Mouse (Mus musculus) cerebellum, postnatal 14 days (tissue): ENCODE measurements at regions not wholly inside any gene's neighbourhood (a gene's known extent, or its start where the extent isn't known, plus 50 kb on each side); places are given as distances from the start of the nearest gene placed in this dataset.

Source experiments
- DNase-seq, 2 experiments: peaks; one replicate each; pipeline ENCODE4 v3.0.0; 2021; ENCODE audit warnings: mixed read lengths in 2 of 2

DNA sequence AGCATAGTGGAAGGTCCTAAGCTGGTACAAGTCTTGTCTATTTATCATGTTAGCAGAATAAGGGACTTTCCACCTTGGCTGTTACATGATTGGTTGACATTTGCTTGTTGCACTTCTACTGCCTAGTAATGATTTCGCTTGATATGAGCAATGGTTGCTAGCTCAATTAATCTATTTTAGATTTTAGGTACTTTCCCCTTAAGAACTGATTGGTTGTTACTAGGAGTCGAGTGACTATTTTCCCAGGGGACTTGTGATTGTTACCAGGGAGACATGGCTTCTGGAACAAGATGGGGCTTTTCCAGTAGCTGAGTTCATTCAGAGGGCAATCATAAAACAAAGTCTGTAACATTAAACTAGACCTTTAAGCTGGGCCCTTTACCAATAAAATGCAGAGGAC is 100.9 kb downstream of the Nup35 start:
- no peak for DNase-seq

DNA sequence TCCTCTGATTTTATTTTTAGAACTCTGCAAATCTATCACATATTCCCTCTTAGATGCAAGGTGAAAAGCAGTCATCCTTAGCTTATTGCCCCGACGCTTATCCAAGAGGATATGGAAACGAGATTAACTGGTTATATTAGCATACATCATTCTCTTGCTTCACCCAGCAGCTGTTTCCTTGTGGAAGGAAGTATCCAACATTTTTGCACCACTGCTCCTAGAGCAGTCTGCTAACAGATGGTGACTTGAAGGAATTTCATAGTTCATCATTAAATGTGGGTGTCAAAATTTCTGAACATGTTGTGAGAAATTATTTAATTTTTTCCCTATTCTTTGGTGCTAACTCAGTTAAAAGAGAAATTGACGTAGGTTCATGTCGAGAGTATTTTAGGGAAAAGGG is 107.0 kb downstream of the Nup35 start:
- no peak for DNase-seq

- peak in 1 of 2 experiments; percentile 5 for DNase-seq
These were observed 114.3 kb downstream of the Nup35 start for GRCm38 (mm10) chr2:80731324-80731723.

DNA sequence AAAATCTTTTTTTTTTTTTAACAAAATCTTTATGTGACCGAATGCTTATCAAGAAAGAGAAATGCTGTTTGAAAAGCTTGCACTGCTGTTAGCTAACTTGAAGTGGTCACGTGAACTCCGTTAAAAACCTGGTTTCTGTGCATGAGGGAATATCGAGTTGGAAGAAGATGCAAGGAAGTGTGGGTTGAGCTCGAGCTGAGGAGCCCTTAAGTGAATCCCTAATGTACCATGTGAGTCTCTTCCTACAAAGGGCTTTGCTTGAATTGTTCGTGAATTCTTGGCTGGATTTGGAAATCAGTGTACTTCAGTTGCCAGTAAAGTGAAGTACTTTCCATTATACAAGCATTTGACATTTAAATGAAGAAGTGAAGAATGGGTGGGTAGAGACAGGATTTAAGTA is 129.7 kb downstream of the Nup35 start:
- no peak for DNase-seq

DNA sequence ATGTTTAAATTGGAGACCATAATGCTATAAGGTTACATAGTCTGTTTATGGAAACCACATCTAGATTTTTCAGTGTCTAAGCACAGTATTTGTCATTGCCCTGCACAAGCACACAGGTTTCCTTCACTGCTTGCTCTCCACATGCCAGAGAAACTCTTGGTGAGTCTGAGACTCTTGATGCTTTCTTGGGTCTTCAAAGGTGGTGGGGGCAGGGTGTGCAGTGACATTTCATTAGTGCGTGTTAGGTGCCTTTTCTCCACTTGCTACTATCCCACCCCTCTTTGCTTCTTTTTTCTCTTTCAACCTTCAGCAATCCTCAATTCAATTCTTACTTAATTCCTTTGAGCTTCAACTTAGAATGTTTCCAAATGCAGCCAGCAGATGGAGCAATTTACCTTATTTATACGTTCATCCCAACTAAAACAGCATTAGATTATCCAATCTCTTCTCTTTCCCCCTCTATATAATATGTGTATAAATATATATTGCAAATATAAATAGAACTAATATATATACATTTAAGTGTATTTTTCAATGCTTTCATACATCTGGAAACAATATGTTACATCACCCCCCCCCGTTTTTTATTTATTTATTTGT is 145.1 kb downstream of the Nup35 start:
- DNase-seq, result peak; percentile 78 to 79

DNA sequence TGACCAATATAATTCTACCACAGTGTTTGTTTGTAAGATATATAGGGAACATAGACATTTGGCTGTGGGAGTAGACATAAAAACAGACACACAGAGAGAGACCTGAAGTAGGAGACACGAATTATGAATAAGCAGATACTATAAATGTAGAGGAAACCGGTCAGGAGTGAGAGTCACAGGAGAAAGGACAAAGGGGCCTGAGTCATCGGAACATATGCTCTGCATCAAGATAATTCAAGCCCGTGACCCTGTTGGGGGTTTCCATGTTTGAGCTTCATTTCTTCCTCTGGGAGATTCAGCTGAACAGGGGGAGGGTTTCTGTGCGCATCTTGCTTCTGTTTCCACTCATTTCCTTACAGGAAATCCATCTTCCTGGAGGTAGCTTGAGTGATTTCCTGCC is 154.1 kb downstream of the Nup35 start:
- DNase-seq, result peak; percentile 36 to 64

DNA sequence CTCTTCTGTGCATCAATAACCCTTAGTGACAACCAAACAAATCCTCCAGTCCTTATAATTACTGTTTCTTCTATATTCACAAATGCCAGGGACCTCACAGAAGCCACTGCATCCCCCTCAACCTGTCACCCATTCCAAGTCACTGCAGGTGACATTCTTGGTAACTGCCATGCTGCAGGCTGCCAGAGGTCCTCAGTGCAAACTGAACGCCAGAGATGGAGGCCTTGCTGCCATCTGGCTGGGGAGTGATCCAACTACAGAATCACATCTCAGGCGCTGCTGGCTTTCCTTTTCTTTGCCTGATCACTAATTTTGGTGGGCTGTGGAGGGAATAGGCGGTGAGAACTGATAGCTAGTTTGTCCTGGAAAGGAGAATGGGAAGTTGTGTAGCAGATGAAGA is 155.4 kb downstream of the Nup35 start:
- DNase-seq, result peak; percentile 85 to 88

DNA sequence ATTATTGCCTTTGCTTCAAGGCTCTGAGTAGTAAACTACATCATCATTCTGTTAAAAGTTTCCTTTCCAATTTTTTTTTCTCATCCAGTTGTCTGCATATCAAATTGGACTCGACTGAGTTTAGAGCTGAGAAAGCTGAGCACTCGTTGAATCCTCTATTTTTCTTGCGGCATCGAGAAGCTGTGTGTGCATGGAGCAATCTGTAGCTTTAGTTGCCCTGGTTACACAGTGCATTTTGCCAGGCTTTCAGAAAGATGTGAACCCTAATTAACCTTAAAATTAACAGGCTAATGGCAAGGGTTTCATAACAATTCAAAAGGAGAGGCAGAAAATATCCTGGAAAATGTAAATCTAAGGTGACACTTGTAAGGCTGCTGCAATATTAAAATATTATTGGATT is 169.3 kb downstream of the Nup35 start:
- DNase-seq, result no peak

DNA sequence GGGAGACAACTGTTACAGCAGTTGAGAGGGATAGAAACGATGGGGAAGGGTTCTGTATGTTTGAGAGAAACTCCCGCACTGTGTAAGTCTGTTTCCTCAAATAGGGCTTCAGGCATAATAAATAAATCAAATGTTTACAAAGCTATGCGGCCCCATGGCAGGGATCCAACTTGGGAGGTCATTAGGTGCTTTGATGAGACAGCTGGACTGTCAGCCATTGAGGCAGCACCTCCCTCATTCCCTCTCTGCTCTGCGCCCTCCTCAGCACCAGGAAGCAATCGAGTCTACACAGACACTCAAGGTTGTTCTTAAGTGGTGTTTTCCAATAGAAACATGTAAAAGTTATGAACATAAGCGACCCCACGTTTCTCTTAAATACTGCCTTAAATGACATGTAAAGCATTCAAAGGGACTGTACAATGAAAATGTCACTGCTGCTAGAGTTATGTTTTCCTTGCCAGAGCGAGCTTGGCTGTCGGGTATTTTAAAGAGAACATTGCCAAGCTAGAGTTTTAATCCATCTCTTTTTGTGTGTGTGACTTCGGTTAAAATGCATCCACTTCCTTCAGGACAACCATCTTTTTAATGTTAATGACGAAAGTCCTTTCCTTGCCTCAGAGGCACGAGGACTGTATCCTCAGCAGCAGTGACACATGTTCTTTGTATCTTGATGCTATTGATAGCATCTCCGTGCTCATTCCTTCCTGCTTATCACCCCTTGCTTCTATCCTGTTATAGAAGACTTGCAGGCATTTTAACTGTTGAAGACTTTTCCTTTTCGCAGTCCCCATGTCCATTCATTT is 176.5 kb downstream of the Nup35 start:
- no peak for DNase-seq

DNA sequence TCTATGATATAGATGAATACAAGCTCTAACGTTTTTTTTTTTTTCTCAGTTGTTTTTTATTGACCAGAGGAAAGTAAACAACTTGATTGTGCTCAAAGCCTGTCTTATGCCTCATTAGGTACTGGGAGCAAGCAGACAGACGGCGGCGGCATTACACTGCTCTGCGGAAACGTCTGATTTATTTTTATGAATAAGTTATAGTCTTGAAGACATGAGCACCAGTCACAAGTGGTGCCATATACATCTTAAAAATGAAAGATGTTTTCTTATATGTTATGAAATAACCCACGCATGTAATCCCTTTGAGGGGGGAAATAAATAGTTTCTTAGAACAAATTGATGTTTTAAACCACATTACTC is 177.1 kb downstream of the Nup35 start:
- no peak for DNase-seq

GRCm38 (mm10) chr2:80819268-80819667 is 202.2 kb downstream of the Nup35 start:
- no peak for DNase-seq

- DNase-seq, result no peak
These were observed 234.0 kb downstream of the Nup35 start for GRCm38 (mm10) chr2:80851056-80851455.

DNA sequence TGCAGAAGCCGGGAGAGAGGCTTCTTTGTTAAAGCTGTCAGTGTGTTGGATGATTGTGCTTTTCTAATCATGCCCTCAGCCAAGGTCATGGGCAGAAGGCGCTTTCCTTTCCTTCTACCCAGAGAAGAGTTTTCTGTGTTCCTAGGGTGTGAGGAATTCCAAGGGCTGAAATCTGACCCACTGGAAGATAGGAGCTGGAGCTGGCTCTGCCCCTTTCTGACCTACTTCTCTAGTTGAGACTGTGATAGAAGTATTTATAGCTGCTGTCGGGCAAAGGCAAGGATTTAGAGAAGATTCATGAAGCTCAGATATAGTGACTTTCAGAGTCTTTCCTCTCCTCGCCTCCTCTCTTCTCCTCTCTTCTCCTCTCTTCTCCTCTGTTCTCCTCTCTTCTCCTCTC is 238.2 kb downstream of the Nup35 start:
- DNase-seq, result no peak

DNA sequence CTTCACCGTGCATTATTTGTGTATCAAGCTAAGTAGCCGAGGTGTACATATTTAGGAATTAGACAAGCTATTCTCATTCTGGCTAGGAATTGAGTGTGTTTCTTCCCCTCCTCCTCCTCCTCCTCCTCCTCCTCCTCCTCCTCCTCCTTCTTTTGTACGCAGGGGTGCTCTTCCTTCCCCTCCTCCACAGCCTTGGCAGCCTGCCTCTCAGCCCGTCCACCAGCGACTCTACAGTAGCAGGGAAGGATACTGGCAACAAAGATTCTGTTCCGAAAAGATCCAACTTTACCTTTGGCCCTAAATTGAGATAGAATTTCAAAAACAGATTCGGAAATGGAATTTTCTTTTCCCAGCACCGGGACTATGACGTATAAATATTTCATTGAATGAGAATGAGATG is 253.0 kb downstream of the Nup35 start:
- peak; percentile 79 to 84 for DNase-seq

DNA sequence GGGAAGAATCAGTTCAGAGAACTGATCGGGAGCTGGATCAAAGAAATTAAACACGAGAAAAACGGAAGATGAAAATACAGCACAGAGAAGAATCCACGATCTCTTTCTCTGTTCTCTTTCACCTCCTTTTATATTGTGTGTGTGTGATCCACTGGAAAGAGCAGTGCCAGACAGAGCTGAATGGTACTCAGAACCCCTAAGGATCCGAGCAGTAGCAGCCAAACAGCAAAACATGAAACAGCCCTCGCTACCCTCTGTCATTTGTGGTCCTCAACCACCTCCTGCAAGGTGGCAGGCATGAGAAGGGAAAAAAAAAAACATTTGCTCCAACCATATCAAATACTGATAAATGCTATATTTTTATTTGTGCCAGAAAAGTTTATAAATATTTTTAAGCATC is 253.4 kb downstream of the Nup35 start:
- DNase-seq, result peak; percentile 34 to 56

DNA sequence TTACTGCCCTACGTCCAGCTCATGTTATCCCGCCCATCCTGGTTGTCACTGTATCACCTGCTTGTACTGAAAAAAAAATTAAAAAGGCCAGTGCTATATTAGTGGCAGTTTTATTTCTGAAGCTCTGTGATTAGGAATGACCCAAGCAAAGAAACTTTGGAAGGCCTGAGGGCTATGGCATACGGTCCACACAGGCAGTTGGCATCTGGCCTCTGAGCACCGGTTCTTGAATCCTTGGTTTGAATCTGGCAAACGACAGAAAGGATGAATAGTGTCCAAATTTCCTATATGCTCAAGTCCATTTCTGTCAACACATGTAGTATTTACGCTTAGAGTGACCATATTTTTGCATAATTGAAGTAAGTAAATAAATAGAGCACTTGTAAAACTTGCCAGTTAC is 254.3 kb downstream of the Nup35 start:
- peak; percentile 45 to 67 for DNase-seq

DNA sequence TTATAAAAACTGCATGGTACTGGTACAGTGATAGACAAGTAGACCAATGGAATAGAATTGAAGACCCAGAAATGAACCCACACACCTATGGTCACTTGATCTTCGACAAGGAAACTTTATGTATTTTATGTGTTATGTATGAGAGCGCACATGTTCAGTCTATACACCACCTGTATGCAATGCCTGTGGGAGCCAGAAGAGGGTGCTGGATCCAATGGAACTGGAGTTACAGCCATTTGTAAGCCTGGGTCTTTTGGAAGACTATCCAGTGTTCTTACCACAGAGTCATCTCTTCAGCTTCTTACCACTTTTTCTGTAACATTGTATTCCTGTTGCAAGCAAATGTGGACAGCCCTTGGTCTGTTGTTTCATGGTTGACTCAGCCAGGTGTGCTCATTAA is 261.4 kb downstream of the Nup35 start:
- DNase-seq, result no peak

- no peak for DNase-seq
These were observed 267.2 kb downstream of the Nup35 start for GRCm38 (mm10) chr2:80884231-80884630.

DNA sequence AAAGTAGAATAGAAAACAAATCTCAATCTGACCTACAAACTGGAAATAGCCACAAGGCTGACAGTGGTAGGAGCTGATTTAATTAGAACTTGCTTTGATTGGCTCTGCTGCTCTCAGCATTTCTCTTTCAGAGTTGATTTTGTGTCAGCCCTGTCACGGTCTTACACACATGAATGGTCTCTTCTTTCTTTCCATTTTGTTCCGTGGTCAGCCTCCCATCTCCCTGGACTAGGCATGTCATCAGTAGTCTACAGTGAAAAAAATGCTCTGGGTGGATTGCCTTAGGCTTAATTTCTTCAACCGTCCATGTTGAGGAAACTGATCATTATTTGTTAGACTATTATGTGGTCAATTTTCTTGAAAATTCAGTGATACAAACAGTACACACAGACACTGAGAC is 285.0 kb downstream of the Nup35 start:
- no peak for DNase-seq

- DNase-seq, result no peak
These were observed 296.4 kb downstream of the Nup35 start for GRCm38 (mm10) chr2:80913478-80913877.

- DNase-seq, result no peak
These were observed 328.5 kb downstream of the Nup35 start for GRCm38 (mm10) chr2:80945521-80945920.

- no peak for DNase-seq
These were observed 349.7 kb downstream of the Nup35 start for GRCm38 (mm10) chr2:80966766-80967165.

DNA sequence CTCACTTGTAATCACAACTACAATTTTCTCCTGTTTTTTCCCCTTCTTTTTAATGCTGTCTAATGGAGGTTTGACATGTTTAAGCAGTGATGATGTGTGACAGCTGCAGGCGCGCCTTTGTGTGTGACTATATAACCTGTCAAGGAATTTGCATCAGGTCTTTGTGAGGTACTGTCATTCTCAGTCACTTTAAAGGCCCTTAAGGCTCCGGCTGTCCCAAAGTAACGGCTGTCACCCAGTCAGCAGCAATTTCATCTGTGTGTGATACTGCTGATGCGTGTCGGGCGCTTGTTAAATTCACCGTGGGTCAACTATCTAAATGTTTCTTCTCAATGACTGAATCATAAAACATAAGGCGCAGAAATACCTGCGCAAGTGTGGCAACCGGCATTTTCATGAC is 350.2 kb downstream of the Nup35 start:
- DNase-seq, result no peak

- DNase-seq, result peak; percentile 49 to 50
These were observed 352.3 kb downstream of the Nup35 start for GRCm38 (mm10) chr2:80969354-80969753.

- no peak for DNase-seq
These were observed 356.2 kb downstream of the Nup35 start for GRCm38 (mm10) chr2:80973217-80973616.
